Mouse (Mus musculus): ENCODE measurements at regions not wholly inside any gene's neighbourhood (a gene's known extent, or its start where the extent isn't known, plus 50 kb on each side); places are given as distances from the start of the nearest gene placed in this dataset.

DNA sequence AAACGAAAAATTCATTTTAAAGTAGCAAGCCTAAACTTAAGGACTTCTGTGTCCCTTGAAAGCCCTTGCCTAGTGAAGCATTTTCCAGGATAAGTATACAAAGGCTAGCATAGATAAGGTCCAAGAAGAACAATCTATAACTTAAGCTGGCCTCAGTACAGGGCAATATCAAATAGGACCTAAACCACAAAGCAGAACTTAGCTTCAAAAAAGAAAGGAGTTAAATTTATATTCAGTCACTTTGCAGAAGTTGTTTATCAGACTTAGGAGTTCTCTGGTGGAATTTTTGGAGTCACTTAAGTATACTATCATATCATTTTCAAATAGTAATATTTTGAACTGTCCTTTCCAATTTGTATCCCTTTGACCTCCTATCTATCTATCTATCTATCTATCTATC is 421.1 kb downstream of the Slco4c1 start:
- H3K9me3 ChIP-seq (ENCODE audit: control insufficient read depth, low read length): no peaks in the 10 kb centered on the region
- H3K4me2 ChIP-seq (replicated peaks; ENCODE audit: low read depth, low read length): no peak overlapping the region
- H3K4me3 ChIP-seq (ENCODE audit: low read depth, low read length): no peak overlapping the region
- DNase-seq (ENCODE audit: low spot score) (no peak), ATAC-seq (ENCODE audit: low FRiP score) (no peak)
- WGBS: 68% methylated on average over 1 of the region's 1 CpGs
- no peaks in the 10 kb centered on the region for H3K36me3 ChIP-seq (ENCODE audit: control insufficient read depth, insufficient read depth, low read length)
- no peaks in the 10 kb centered on the region for H3K4me1 ChIP-seq (replicated peaks; ENCODE audit: control insufficient read depth, insufficient read depth, low read length)
- H3K9ac ChIP-seq (ENCODE audit: low read depth, low read length): no peak overlapping the region
- no peaks in the 10 kb centered on the region for H3K27me3 ChIP-seq (ENCODE audit: control insufficient read depth, insufficient read depth, low read length)
- H3K27ac ChIP-seq (ENCODE audit: low read depth, low read length): no peak overlapping the region

- DNase-seq (ENCODE audit: low spot score) (no peak), ATAC-seq (ENCODE audit: low FRiP score) (no peak)
- Histone ChIP-seq H3K27me3 (ENCODE audit: control insufficient read depth, insufficient read depth, low read length) (no peaks in the 10 kb centered on the region), H3K9me3 (ENCODE audit: control insufficient read depth, low read length) (no peaks in the 10 kb centered on the region), H3K4me3 (ENCODE audit: low read depth, low read length) (no peak overlapping the region), H3K4me2 (replicated peaks; ENCODE audit: low read depth, low read length) (no peak overlapping the region), H3K9ac (ENCODE audit: low read depth, low read length) (no peak overlapping the region), H3K36me3 (ENCODE audit: control insufficient read depth, insufficient read depth, low read length) (no peaks in the 10 kb centered on the region), H3K4me1 (replicated peaks; ENCODE audit: control insufficient read depth, insufficient read depth, low read length) (no peaks in the 10 kb centered on the region), H3K27ac (ENCODE audit: low read depth, low read length) (no peak overlapping the region)
- WGBS: 87% methylated on average over 1 of the region's 1 CpGs
These were observed 426.8 kb downstream of the Slco4c1 start for GRCm38 (mm10) chr1:96445215-96445614.

- 88% methylated on average over 2 of the region's 2 CpGs for WGBS
- Histone ChIP-seq H3K27ac (ENCODE audit: low read depth, low read length) (no peak overlapping the region), H3K27me3 (ENCODE audit: control insufficient read depth, insufficient read depth, low read length) (no peaks in the 10 kb centered on the region), H3K4me1 (replicated peaks; ENCODE audit: control insufficient read depth, insufficient read depth, low read length) (no peaks in the 10 kb centered on the region), H3K9me3 (ENCODE audit: control insufficient read depth, low read length) (no peaks in the 10 kb centered on the region), H3K4me2 (replicated peaks; ENCODE audit: low read depth, low read length) (no peak overlapping the region), H3K36me3 (ENCODE audit: control insufficient read depth, insufficient read depth, low read length) (no peaks in the 10 kb centered on the region), H3K4me3 (ENCODE audit: low read depth, low read length) (no peak overlapping the region), H3K9ac (ENCODE audit: low read depth, low read length) (no peak overlapping the region)
- DNase-seq (ENCODE audit: low spot score) (no peak), ATAC-seq (ENCODE audit: low FRiP score) (no peak)
These were observed 438.9 kb downstream of the Slco4c1 start for GRCm38 (mm10) chr1:96433057-96433456.

GRCm38 (mm10) chr1:96423481-96423880 is 448.5 kb downstream of the Slco4c1 start:
- no peak overlapping the region for H3K4me3 ChIP-seq (ENCODE audit: low read depth, low read length)
- no peak overlapping the region for H3K27ac ChIP-seq (ENCODE audit: low read depth, low read length)
- ATAC-seq (ENCODE audit: low FRiP score) (no peak), DNase-seq (ENCODE audit: low spot score) (no peak)
- H3K9ac ChIP-seq (ENCODE audit: low read depth, low read length): no peak overlapping the region
- no peaks in the 10 kb centered on the region for H3K36me3 ChIP-seq (ENCODE audit: control insufficient read depth, insufficient read depth, low read length)
- no peaks in the 10 kb centered on the region for H3K4me1 ChIP-seq (replicated peaks; ENCODE audit: control insufficient read depth, insufficient read depth, low read length)
- H3K27me3 ChIP-seq (ENCODE audit: control insufficient read depth, insufficient read depth, low read length): no peaks in the 10 kb centered on the region
- no peaks in the 10 kb centered on the region for H3K9me3 ChIP-seq (ENCODE audit: control insufficient read depth, low read length)
- H3K4me2 ChIP-seq (replicated peaks; ENCODE audit: low read depth, low read length): no peak overlapping the region

- 87% methylated on average over 4 of the region's 4 CpGs for WGBS
- 0 out of 2 replicates have a peak, but pooled peaks have one; percentile 51 for ATAC-seq (ENCODE audit: low FRiP score)
- DNase-seq (ENCODE audit: low spot score): no peak
These were observed 460.9 kb downstream of the Slco4c1 start for GRCm38 (mm10) chr1:96410837-96411612.

GRCm38 (mm10) chr1:96397982-96398381 is 474.0 kb downstream of the Slco4c1 start:
- no peak overlapping the region for H3K4me3 ChIP-seq (ENCODE audit: low read depth, low read length)
- H3K4me1 ChIP-seq (replicated peaks; ENCODE audit: control insufficient read depth, insufficient read depth, low read length): no peaks in the 10 kb centered on the region
- DNase-seq (ENCODE audit: low spot score) (no peak), ATAC-seq (ENCODE audit: low FRiP score) (no peak)
- no peak overlapping the region for H3K4me2 ChIP-seq (replicated peaks; ENCODE audit: low read depth, low read length)
- H3K9me3 ChIP-seq (ENCODE audit: control insufficient read depth, low read length): no peaks in the 10 kb centered on the region
- H3K27me3 ChIP-seq (ENCODE audit: control insufficient read depth, insufficient read depth, low read length): no peaks in the 10 kb centered on the region
- H3K9ac ChIP-seq (ENCODE audit: low read depth, low read length): no peak overlapping the region
- no peaks in the 10 kb centered on the region for H3K36me3 ChIP-seq (ENCODE audit: control insufficient read depth, insufficient read depth, low read length)
- 69% methylated on average over 4 of the region's 4 CpGs for WGBS
- H3K27ac ChIP-seq (ENCODE audit: low read depth, low read length): no peak overlapping the region

More at GRCm38 (mm10) chr1:96410837-96411612, 460.9 kb downstream of the Slco4c1 start:
- H3K36me3 ChIP-seq (ENCODE audit: control insufficient read depth, insufficient read depth, low read length): no peaks in the 10 kb centered on the region
- H3K4me2 ChIP-seq (replicated peaks; ENCODE audit: low read depth, low read length): no peak overlapping the region
- H3K27ac ChIP-seq (ENCODE audit: low read depth, low read length): no peak overlapping the region
- no peak overlapping the region for H3K9ac ChIP-seq (ENCODE audit: low read depth, low read length)
- H3K27me3 ChIP-seq (ENCODE audit: control insufficient read depth, insufficient read depth, low read length): no peaks in the 10 kb centered on the region
- H3K4me3 ChIP-seq (ENCODE audit: low read depth, low read length): no peak overlapping the region
- no peaks in the 10 kb centered on the region for H3K4me1 ChIP-seq (replicated peaks; ENCODE audit: control insufficient read depth, insufficient read depth, low read length)
- H3K9me3 ChIP-seq (ENCODE audit: control insufficient read depth, low read length): no peaks in the 10 kb centered on the region

DNA sequence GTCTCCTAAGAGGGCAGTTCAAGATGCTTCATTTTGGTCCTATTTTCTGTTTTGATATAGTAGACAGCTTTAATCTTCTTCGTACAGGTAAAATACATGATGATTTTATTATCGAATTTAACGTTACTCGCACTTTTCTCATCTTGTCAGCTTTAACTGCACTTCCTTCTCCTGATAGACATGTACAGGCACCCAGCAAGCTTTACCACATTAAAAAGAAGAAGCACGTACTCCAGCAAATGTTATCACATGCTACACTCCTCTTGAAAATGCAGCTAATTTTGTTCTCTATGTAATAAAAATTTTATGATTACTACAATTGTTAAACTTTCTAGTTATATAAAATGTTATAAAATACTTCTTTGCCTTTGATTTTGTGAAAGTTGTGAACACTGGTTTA is 483.6 kb downstream of the Slco4c1 start:
- WGBS: 89% methylated on average over 5 of the region's 5 CpGs
- no peak for DNase-seq (ENCODE audit: low spot score)
- Histone ChIP-seq H3K36me3 (ENCODE audit: control insufficient read depth, insufficient read depth, low read length) (no peaks in the 10 kb centered on the region), H3K4me2 (replicated peaks; ENCODE audit: low read depth, low read length) (no peak overlapping the region), H3K9ac (ENCODE audit: low read depth, low read length) (no peak overlapping the region), H3K27ac (ENCODE audit: low read depth, low read length) (no peak overlapping the region), H3K4me3 (ENCODE audit: low read depth, low read length) (no peak overlapping the region), H3K4me1 (replicated peaks; ENCODE audit: control insufficient read depth, insufficient read depth, low read length) (no peaks in the 10 kb centered on the region), H3K27me3 (ENCODE audit: control insufficient read depth, insufficient read depth, low read length) (no peaks in the 10 kb centered on the region), H3K9me3 (ENCODE audit: control insufficient read depth, low read length) (no peaks in the 10 kb centered on the region)
- ATAC-seq (ENCODE audit: low FRiP score): no peak

GRCm38 (mm10) chr1:96385916-96386315 is 486.1 kb downstream of the Slco4c1 start:
- Histone ChIP-seq H3K4me2 (replicated peaks; ENCODE audit: low read depth, low read length) (no peak overlapping the region), H3K9ac (ENCODE audit: low read depth, low read length) (no peak overlapping the region), H3K27ac (ENCODE audit: low read depth, low read length) (no peak overlapping the region), H3K4me1 (replicated peaks; ENCODE audit: control insufficient read depth, insufficient read depth, low read length) (no peaks in the 10 kb centered on the region), H3K4me3 (ENCODE audit: low read depth, low read length) (no peak overlapping the region), H3K9me3 (ENCODE audit: control insufficient read depth, low read length) (no peaks in the 10 kb centered on the region), H3K36me3 (ENCODE audit: control insufficient read depth, insufficient read depth, low read length) (no peaks in the 10 kb centered on the region), H3K27me3 (ENCODE audit: control insufficient read depth, insufficient read depth, low read length) (no peaks in the 10 kb centered on the region)
- WGBS: 80% methylated on average over 1 of the region's 1 CpGs
- ATAC-seq (ENCODE audit: low FRiP score) (no peak), DNase-seq (ENCODE audit: low spot score) (no peak)

- WGBS: 69% methylated on average over 2 of the region's 2 CpGs
- H3K27me3 ChIP-seq (ENCODE audit: control insufficient read depth, insufficient read depth, low read length): no peaks in the 10 kb centered on the region
- H3K27ac ChIP-seq (ENCODE audit: low read depth, low read length): no peak overlapping the region
- no peaks in the 10 kb centered on the region for H3K4me1 ChIP-seq (replicated peaks; ENCODE audit: control insufficient read depth, insufficient read depth, low read length)
- no peak for ATAC-seq (ENCODE audit: low FRiP score)
- no peak overlapping the region for H3K4me3 ChIP-seq (ENCODE audit: low read depth, low read length)
- H3K4me2 ChIP-seq (replicated peaks; ENCODE audit: low read depth, low read length): no peak overlapping the region
- H3K36me3 ChIP-seq (ENCODE audit: control insufficient read depth, insufficient read depth, low read length): no peaks in the 10 kb centered on the region
- DNase-seq (ENCODE audit: low spot score): no peak
- H3K9ac ChIP-seq (ENCODE audit: low read depth, low read length): no peak overlapping the region
- H3K9me3 ChIP-seq (ENCODE audit: control insufficient read depth, low read length): no peaks in the 10 kb centered on the region
These were observed 509.1 kb downstream of the Slco4c1 start for GRCm38 (mm10) chr1:96362713-96363441.
